Mouse (Mus musculus) liver, embryonic 12.5 days (tissue): ENCODE data around the gene Hnrnpdl. TPM values are rescaled to one million over a fixed set of nuclear protein-coding genes. Genes with fewer than 3 reads are reported as not detected.
A peak's percentile ranks its signal among the peaks of the same experiment; 100 is the strongest.

Experiments used
- ATAC-seq: fragments of 200-750 bp; cut with Nextera tagmentation; 2 replicates; pipeline ENCODE4 v1.8.0; 2017; ENCODE audit warnings: moderate number of reproducible peaks, mild to moderate bottlenecking, moderate library complexity
- H3K27ac ChIP-seq: fragments of 300-500 bp; sonication (generic); 2 replicates; pipeline ENCODE4 v1.5.1; 2016; ENCODE audit warnings: mild to moderate bottlenecking
- H3K27me3 ChIP-seq: fragments of 300-500 bp; sonication (generic); replicated peaks from 2 replicates; pipeline ENCODE4 v1.6.1; 2016; ENCODE audit warnings: mild to moderate bottlenecking, moderate library complexity
- H3K36me3 ChIP-seq: fragments of 300-500 bp; sonication (generic); 2 replicates; pipeline ENCODE4 v1.6.1; 2016; ENCODE audit warnings: mild to moderate bottlenecking, moderate library complexity
- H3K4me1 ChIP-seq: fragments of 300-500 bp; sonication (generic); 2 replicates; pipeline ENCODE4 v1.6.1; 2016
- H3K4me2 ChIP-seq: fragments of 300-500 bp; sonication (generic); 2 replicates; pipeline ENCODE4 v1.6.1; 2016; ENCODE audit warnings: mild to moderate bottlenecking, moderate library complexity
- H3K4me3 ChIP-seq: fragments of 300-500 bp; sonication (generic); 2 replicates; pipeline ENCODE4 v1.5.1; 2016; ENCODE audit warnings: mild to moderate bottlenecking, moderate library complexity
- H3K9ac ChIP-seq: fragments of 300-500 bp; sonication (generic); 2 replicates; pipeline ENCODE4 v1.6.1; 2016; ENCODE audit warnings: mild to moderate bottlenecking, moderate library complexity
- H3K9me3 ChIP-seq: fragments of 300-500 bp; sonication (generic); replicated peaks from 2 replicates; pipeline ENCODE4 v1.6.1; 2016; ENCODE audit warnings: mild to moderate bottlenecking, moderate library complexity
- WGBS: fragments of 180-500 bp; shearing (Covaris S2); methylation state at CpG from one replicate; pipeline ENCODE4 v1.1.7; 2016; ENCODE audit not compliant: insufficient replicate concordance; 5-methylcytosine and 5-hydroxymethylcytosine counted together
- polyA plus RNA-seq: library from polyadenylated mRNA; unstranded; fragments of >200 nt; fragmentation: Nextera tagmentation; extraction: Ambion mirVana; gene quantifications from 2 replicates; pipeline ENCODE4 v1.2.1, GENCODE M21; 2016

Gene Hnrnpdl
- polyA plus RNA-seq, 1 experiment from 2014 or later = 88.2 TPM

GRCm38 (mm10) chr5:100044030-100044429, 4.6 kb upstream of the Hnrnpdl start:
- no peak overlapping the region for H3K9ac ChIP-seq
- WGBS = 68% methylated on average over 4 of the region's 4 CpGs
- peaks cover 16% of the 10 kb centered on the region for H3K36me3 ChIP-seq
- peaks cover 66% of the 10 kb centered on the region for H3K4me1 ChIP-seq
- H3K9me3 ChIP-seq = no peaks in the 10 kb centered on the region
- H3K27me3 ChIP-seq = no peaks in the 10 kb centered on the region
- H3K4me2 ChIP-seq = no peak overlapping the region
- no peak overlapping the region for H3K4me3 ChIP-seq
- ATAC-seq = no peak
- no peak overlapping the region; the same call in 1 of the 2 replicates for H3K27ac ChIP-seq

- H3K4me3 ChIP-seq = no peak overlapping the region
- WGBS = 79% methylated on average over 5 of the region's 5 CpGs
- no peak overlapping the region for H3K9ac ChIP-seq
- no peak overlapping the region for H3K4me2 ChIP-seq
- H3K27me3 ChIP-seq = no peaks in the 10 kb centered on the region
- ATAC-seq = no peak
- peaks cover 60% of the 10 kb centered on the region for H3K4me1 ChIP-seq
- peaks cover 16% of the 10 kb centered on the region for H3K36me3 ChIP-seq
- peak overlapping the region; percentile 7; the same call in 1 of the 2 replicates for H3K27ac ChIP-seq
- H3K9me3 ChIP-seq = no peaks in the 10 kb centered on the region
Measured at GRCm38 (mm10) chr5:100043361-100043760, 3.9 kb upstream of the Hnrnpdl start.

GRCm38 (mm10) chr5:100042467-100042866, 3.0 kb upstream of the Hnrnpdl start:
- Histone ChIP-seq H3K9me3 (no peaks in the 10 kb centered on the region), H3K4me3 (no peak overlapping the region), H3K36me3 (peaks cover 19% of the 10 kb centered on the region), H3K4me1 (peaks cover 55% of the 10 kb centered on the region), H3K27ac (no peak overlapping the region), H3K27me3 (no peaks in the 10 kb centered on the region), H3K9ac (no peak overlapping the region), H3K4me2 (no peak overlapping the region)
- 85% methylated on average over 8 of the region's 8 CpGs for WGBS
- ATAC-seq = no peak

GRCm38 (mm10) chr5:100041272-100041671, 1.8 kb upstream of the Hnrnpdl start:
- H3K36me3 ChIP-seq = peaks cover 29% of the 10 kb centered on the region
- WGBS = 50% methylated on average over 4 of the region's 4 CpGs
- H3K27ac ChIP-seq = no peak overlapping the region
- H3K4me1 ChIP-seq = peaks cover 64% of the 10 kb centered on the region
- H3K9me3 ChIP-seq = no peaks in the 10 kb centered on the region
- H3K4me3 ChIP-seq = peak overlapping the region; percentile 93
- no peaks in the 10 kb centered on the region for H3K27me3 ChIP-seq
- ATAC-seq = no peak
- peak overlapping the region; percentile 37; the same call in 1 of the 2 replicates for H3K9ac ChIP-seq
- H3K4me2 ChIP-seq = peak overlapping the region; percentile 99

GRCm38 (mm10) chr5:100040281-100040784, 869 bp upstream of the Hnrnpdl start:
- Histone ChIP-seq H3K9ac (peak overlapping the region; percentile 97), H3K4me3 (peak overlapping the region; percentile 93), H3K36me3 (peaks cover 38% of the 10 kb centered on the region), H3K27ac (peak overlapping the region; percentile 76), H3K9me3 (no peaks in the 10 kb centered on the region), H3K27me3 (no peaks in the 10 kb centered on the region), H3K4me2 (peak overlapping the region; percentile 99), H3K4me1 (peaks cover 68% of the 10 kb centered on the region)
- no peak for ATAC-seq
- under 1% methylated on average over 19 of the region's 19 CpGs for WGBS

GRCm38 (mm10) chr5:100038714-100039601, 506 bp downstream of the Hnrnpdl start:
- peaks cover 63% of the 10 kb centered on the region for H3K4me1 ChIP-seq
- H3K27me3 ChIP-seq = no peaks in the 10 kb centered on the region
- WGBS = under 1% methylated on average over 112 of the region's 113 CpGs

GRCm38 (mm10) chr5:100037965-100038713, 1.3 kb downstream of the Hnrnpdl start:
- H3K9ac ChIP-seq = peak overlapping the region; percentile 97
- ATAC-seq = peak; percentile 48
- H3K4me1 ChIP-seq = peaks cover 57% of the 10 kb centered on the region
- WGBS = 1% methylated on average over 45 of the region's 45 CpGs
- no peaks in the 10 kb centered on the region for H3K9me3 ChIP-seq
- H3K4me2 ChIP-seq = peak overlapping the region; percentile 99
- peaks cover 54% of the 10 kb centered on the region for H3K36me3 ChIP-seq
- no peaks in the 10 kb centered on the region for H3K27me3 ChIP-seq
- peak overlapping the region; percentile 93 for H3K4me3 ChIP-seq
- H3K27ac ChIP-seq = peak overlapping the region; percentile 96

More at GRCm38 (mm10) chr5:100038714-100039601, 506 bp downstream of the Hnrnpdl start:
- Histone ChIP-seq H3K36me3 (peaks cover 50% of the 10 kb centered on the region), H3K9ac (peak overlapping the region; percentile 97), H3K9me3 (no peaks in the 10 kb centered on the region), H3K4me2 (peak overlapping the region; percentile 99), H3K27ac (peak overlapping the region; percentile 96), H3K4me3 (peak overlapping the region; percentile 93)
- peak; percentile 75 for ATAC-seq

GRCm38 (mm10) chr5:100036681-100037080, 2.8 kb downstream of the Hnrnpdl start:
- Histone ChIP-seq H3K27ac (no peak overlapping the region), H3K4me2 (peak overlapping the region; percentile 99), H3K4me1 (peaks cover 45% of the 10 kb centered on the region), H3K9me3 (no peaks in the 10 kb centered on the region), H3K27me3 (no peaks in the 10 kb centered on the region), H3K36me3 (peaks cover 61% of the 10 kb centered on the region), H3K9ac (peak overlapping the region; percentile 97), H3K4me3 (peak overlapping the region; percentile 93)
- no peak for ATAC-seq
- 42% methylated on average over 7 of the region's 7 CpGs for WGBS

- no peaks in the 10 kb centered on the region for H3K9me3 ChIP-seq
- no peak for ATAC-seq
- peak overlapping the region; percentile 97; the same call in 1 of the 2 replicates for H3K9ac ChIP-seq
- H3K36me3 ChIP-seq = peaks cover 61% of the 10 kb centered on the region
- peaks cover 38% of the 10 kb centered on the region for H3K4me1 ChIP-seq
- H3K27ac ChIP-seq = no peak overlapping the region
- peak overlapping the region; percentile 99 for H3K4me2 ChIP-seq
- H3K4me3 ChIP-seq = no peak overlapping the region
- WGBS = 78% methylated on average over 7 of the region's 7 CpGs
- H3K27me3 ChIP-seq = no peaks in the 10 kb centered on the region
Measured at GRCm38 (mm10) chr5:100035950-100036349, 3.5 kb downstream of the Hnrnpdl start.

- Histone ChIP-seq H3K27ac (no peak overlapping the region), H3K9ac (no peak overlapping the region), H3K36me3 (peaks cover 60% of the 10 kb centered on the region), H3K27me3 (no peaks in the 10 kb centered on the region), H3K9me3 (no peaks in the 10 kb centered on the region), H3K4me1 (peaks cover 28% of the 10 kb centered on the region), H3K4me2 (no peak overlapping the region), H3K4me3 (no peak overlapping the region)
- WGBS = 75% methylated on average over 3 of the region's 3 CpGs
- ATAC-seq = peak; percentile 36
Measured at GRCm38 (mm10) chr5:100032646-100033045, 6.8 kb downstream of the Hnrnpdl start.

GRCm38 (mm10) chr5:100032107-100032506, 7.4 kb downstream of the Hnrnpdl start:
- no peaks in the 10 kb centered on the region for H3K9me3 ChIP-seq
- H3K27me3 ChIP-seq = no peaks in the 10 kb centered on the region
- no peak overlapping the region for H3K27ac ChIP-seq
- no peak overlapping the region for H3K4me2 ChIP-seq
- peaks cover 22% of the 10 kb centered on the region for H3K4me1 ChIP-seq
- H3K4me3 ChIP-seq = no peak overlapping the region
- peaks cover 54% of the 10 kb centered on the region for H3K36me3 ChIP-seq
- ATAC-seq = 0 out of 2 replicates have a peak, but pooled peaks have one; percentile 30
- WGBS = 89% methylated on average over 2 of the region's 2 CpGs
- H3K9ac ChIP-seq = no peak overlapping the region
